Mouse (Mus musculus): ENCODE data around the gene Pcyt2.

- no peak for TF ChIP-seq MYOG (IDR thresholded peaks at IDR 0.05; ENCODE audit: control insufficient read depth, extremely low read depth, insufficient read length)
- TF ChIP-seq CTCF (IDR thresholded peaks at IDR 0.05; ENCODE audit: control insufficient read depth, insufficient read depth, insufficient read length), result no peak
Measured at GRCm38 (mm10) chr11:120597240-120598235, 20.2 kb downstream of the Pcyt2 start.

All from C2C12 (cell line).